ENCODE assay signal across 7 mouse cellular contexts in the genomic region with DNA sequence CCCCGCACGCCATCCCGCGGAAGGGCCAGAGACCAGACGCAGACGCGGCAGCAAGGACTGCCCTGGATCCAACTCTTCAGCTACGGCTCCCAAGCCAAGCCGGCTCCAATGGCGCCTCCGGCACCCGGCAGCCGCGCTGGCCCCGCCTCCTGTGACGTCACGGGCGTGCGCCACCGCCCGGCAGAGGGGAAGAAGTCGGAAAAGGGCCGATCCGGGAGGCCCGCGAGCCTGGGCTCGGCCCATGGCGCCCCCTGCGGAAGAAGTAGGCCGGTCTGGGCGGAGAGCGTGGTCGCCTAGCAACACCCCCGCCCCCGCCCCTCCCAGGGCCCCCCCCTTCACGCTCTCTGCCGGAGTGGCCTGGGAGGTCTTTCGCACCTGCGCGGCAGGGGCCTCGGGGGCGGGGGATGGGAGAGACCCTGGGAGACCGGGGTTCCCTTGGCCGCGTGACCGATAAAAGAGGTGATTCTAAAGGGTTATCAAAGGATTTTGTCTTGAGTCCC. TPM values are rescaled to one million over a fixed set of nuclear protein-coding genes. Genes with fewer than 3 reads are reported as not detected.
DNase-seq lines count a peak whose midpoint lies in the region; ATAC-seq lines count a peak whose summit lies in the region.

A gene (minus strand): TSS at position 194 of the 500 bp plus-strand sequence.

- peaks cover 13% of the 10 kb centered on the region for H3K4me1 ChIP-seq in embryonic facial prominence, embryonic 10.5 days
- H3K4me1 ChIP-seq in limb, embryonic 10.5 days: peaks cover 10% of the 10 kb centered on the region
- H3K4me1 ChIP-seq in midbrain, embryonic 13.5 days (replicated peaks): peaks cover 34% of the 10 kb centered on the region

- WGBS in embryonic facial prominence, embryonic 10.5 days: 1% methylated on average over 46 of the region's 46 CpGs
- under 1% methylated on average over 45 of the region's 46 CpGs for WGBS in limb, embryonic 10.5 days
- 0% methylated on average over 29 of the region's 46 CpGs for WGBS in midbrain, embryonic 13.5 days

- no peaks in the 10 kb centered on the region for H3K27me3 ChIP-seq in embryonic facial prominence, embryonic 10.5 days (replicated peaks; ENCODE audit: low read depth, poor library complexity, severe bottlenecking)
- no peaks in the 10 kb centered on the region for H3K27me3 ChIP-seq in limb, embryonic 10.5 days (ENCODE audit: low read depth, poor library complexity, severe bottlenecking)
- H3K27me3 ChIP-seq in midbrain, embryonic 13.5 days: 0 out of 2 replicates have a peak, but pooled peaks cover 3% of the 10 kb centered on the region

- peak within 1 kb of the TSS; percentile 93 for H3K9ac ChIP-seq in midbrain, embryonic 13.5 days (replicated peaks)

- H3K4me2 ChIP-seq in midbrain, embryonic 13.5 days (replicated peaks): peak within 1 kb of the TSS; percentile 75

- no peaks in the 10 kb centered on the region for H3K9me3 ChIP-seq in embryonic facial prominence, embryonic 10.5 days
- no peaks in the 10 kb centered on the region for H3K9me3 ChIP-seq in limb, embryonic 10.5 days (replicated peaks)
- H3K9me3 ChIP-seq in midbrain, embryonic 13.5 days: no peaks in the 10 kb centered on the region

- H3K36me3 ChIP-seq in embryonic facial prominence, embryonic 10.5 days (replicated peaks): peaks cover 4% of the 10 kb centered on the region; the same call in 1 of the 2 replicates
- H3K36me3 ChIP-seq in limb, embryonic 10.5 days: no peaks in the 10 kb centered on the region
- no peaks in the 10 kb centered on the region for H3K36me3 ChIP-seq in midbrain, embryonic 13.5 days

- DNase-seq in adrenal gland, postnatal 10 days: peak; percentile 100
- DNase-seq in embryonic facial prominence, embryonic 10.5 days (ENCODE audit: low spot score): peak; percentile 99
- DNase-seq in kidney, adult 11 months: peak; percentile 95
- peak; percentile 99 for DNase-seq in limb, embryonic 10.5 days (ENCODE audit: low spot score)
- DNase-seq in spleen, adult 12 weeks (ENCODE audit: low spot score): peak; percentile 96

- ATAC-seq in granulocyte monocyte progenitor cell, adult 5-6 weeks (replicated peaks; ENCODE audit: poor library complexity, severe bottlenecking): peak; percentile 91
- peak; percentile 98 for ATAC-seq in midbrain, embryonic 13.5 days

- H3K27ac ChIP-seq in embryonic facial prominence, embryonic 10.5 days (replicated peaks): peak within 1 kb of the TSS; percentile 90
- H3K27ac ChIP-seq in limb, embryonic 10.5 days: peak within 1 kb of the TSS; percentile 87
- peak within 1 kb of the TSS; percentile 95 for H3K27ac ChIP-seq in midbrain, embryonic 13.5 days

- peak within 1 kb of the TSS; percentile 97 for H3K4me3 ChIP-seq in embryonic facial prominence, embryonic 10.5 days
- H3K4me3 ChIP-seq in limb, embryonic 10.5 days: peak within 1 kb of the TSS; percentile 72
- peak within 1 kb of the TSS; percentile 99 for H3K4me3 ChIP-seq in midbrain, embryonic 13.5 days (replicated peaks)

RNA-seq across cellular contexts. Expression of the gene that starts here (rescaled TPM):
- total RNA-seq in adrenal gland, postnatal 10 days (2021): 10 to 100 TPM; 42.3 to 50.1 TPM
- polyA plus RNA-seq in embryonic facial prominence, embryonic 10.5 days (2016; fragmentation: Nextera tagmentation; extraction: Ambion mirVana): 55.0 and 57.3 TPM in 2 replicates
- total RNA-seq in granulocyte monocyte progenitor cell, adult 5-6 weeks (2014; fragmentation: Nextera tagmentation): 30.1 and 45.7 TPM in 2 replicates
- total RNA-seq in granulocyte monocyte progenitor cell, adult 5-6 weeks (2017): 23.3 and 35.2 TPM in 2 replicates
- polyA plus RNA-seq in limb, embryonic 10.5 days (2016; fragmentation: Nextera tagmentation; extraction: Ambion mirVana): 49.5 and 55.1 TPM in 2 replicates
- polyA plus RNA-seq in midbrain, embryonic 13.5 days (2015; fragmentation: Nextera tagmentation; extraction: Ambion mirVana): 91.2 and 93.4 TPM in 2 replicates

Comparison
In these comparisons a context has a peak if more than half of its experiments do, and no peak if none do; other contexts are left out.
1. Peak in every context shown above with its lines: DNase-seq, ATAC-seq, H3K4me3 ChIP-seq and H3K27ac ChIP-seq.